9 mouse cellular contexts compared by ENCODE assay signal in the genomic region with DNA sequence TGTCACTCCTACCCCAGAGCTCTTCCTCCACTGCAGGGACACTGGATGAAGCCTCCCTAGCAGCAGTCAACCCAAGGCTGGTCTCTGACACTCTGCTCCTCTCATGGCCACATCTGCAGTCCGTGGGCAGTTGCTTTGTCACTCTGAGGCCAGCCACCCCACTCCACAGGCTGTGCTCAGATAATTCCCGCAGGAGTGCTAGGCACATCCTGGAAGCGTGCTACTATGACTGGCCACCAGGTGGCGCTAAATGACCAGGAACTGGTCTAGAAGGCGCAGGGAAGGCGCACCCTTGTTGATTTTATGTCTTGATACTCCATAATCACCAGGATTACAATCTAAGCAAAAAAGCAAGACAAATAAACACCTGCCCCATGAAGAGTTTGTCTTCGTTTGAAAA.
DNase-seq lines count a peak whose midpoint lies in the region; ATAC-seq lines count a peak whose summit lies in the region.
"Had no signal": no experiment of that assay in that cellular context is flagged by ENCODE, and none has a peak within 500 bp of the region (broad histone marks: within the 10 kb centered on the region; RNA-seq: fewer than 3 reads in every experiment).

No protein-coding gene starts in this region.

- H3K4me1 ChIP-seq in forebrain, embryonic 11.5 days (replicated peaks; ENCODE audit: control insufficient read depth, insufficient read depth, low read length): peaks cover 10% of the 10 kb centered on the region
- H3K4me1 ChIP-seq in hindbrain, embryonic 10.5 days (replicated peaks): peaks cover 32% of the 10 kb centered on the region
- H3K4me1 ChIP-seq: limb, embryonic 15.5 days had no signal

- no peaks in the 10 kb centered on the region for H3K9me3 ChIP-seq in forebrain, embryonic 11.5 days (ENCODE audit: control insufficient read depth, low read length)
- H3K9me3 ChIP-seq in hindbrain, embryonic 10.5 days: no peaks in the 10 kb centered on the region
- H3K9me3 ChIP-seq: limb, embryonic 15.5 days had no signal

- no peaks in the 10 kb centered on the region for H3K36me3 ChIP-seq in forebrain, embryonic 11.5 days (ENCODE audit: control insufficient read depth, insufficient read depth, low read length)
- H3K36me3 ChIP-seq in hindbrain, embryonic 10.5 days: no peaks in the 10 kb centered on the region
- H3K36me3 ChIP-seq: limb, embryonic 15.5 days had no signal

- DNase-seq in NIH3T3 (ENCODE audit: low read depth): peak; percentile 90
- peak; percentile 38 for DNase-seq in c-Kit-positive CD71-positive TER-119-positive erythroid progenitor cells, embryonic 14.5 days (ENCODE audit: low spot score)
- peak; percentile 91 for DNase-seq in forebrain, embryonic 11.5 days (ENCODE audit: low spot score)
- DNase-seq in hindbrain, embryonic 10.5 days (ENCODE audit: low spot score): peak; percentile 83
- DNase-seq in layer of hippocampus, adult 9-10 months (ENCODE audit: low spot score): peak; percentile 85
- peak; percentile 90 for DNase-seq in lung, postnatal 36 days
- peak; percentile 88 to 93 for DNase-seq in right cerebral cortex, postnatal 10 days (ENCODE audit: low spot score in 2 of 2)
- peak; percentile 86 for DNase-seq in urinary bladder, postnatal 25 days (ENCODE audit: low spot score)

- WGBS in forebrain, embryonic 11.5 days: 3% methylated on average over 7 of the region's 7 CpGs
- 5% methylated on average over 7 of the region's 7 CpGs for WGBS in hindbrain, embryonic 10.5 days

- H3K27me3 ChIP-seq in forebrain, embryonic 11.5 days (ENCODE audit: control insufficient read depth, insufficient read depth, low read length): no peaks in the 10 kb centered on the region
- H3K27me3 ChIP-seq in hindbrain, embryonic 10.5 days (ENCODE audit: insufficient read depth, poor library complexity, severe bottlenecking): peaks cover 31% of the 10 kb centered on the region

- no peak overlapping the region for H3K4me2 ChIP-seq in forebrain, embryonic 11.5 days (ENCODE audit: low read depth, low read length, severe bottlenecking)
- H3K4me2 ChIP-seq: limb, embryonic 15.5 days had no signal

- no peak overlapping the region for H3K4me3 ChIP-seq in forebrain, embryonic 11.5 days (ENCODE audit: low read depth, low read length)
- H3K4me3 ChIP-seq in hindbrain, embryonic 10.5 days: no peak overlapping the region
- H3K4me3 ChIP-seq: limb, embryonic 15.5 days had no signal

- ATAC-seq in forebrain, embryonic 11.5 days (replicated peaks; ENCODE audit: low FRiP score): no peak

- no peak overlapping the region for H3K9ac ChIP-seq in forebrain, embryonic 11.5 days (ENCODE audit: low read length)
- H3K9ac ChIP-seq: limb, embryonic 15.5 days had no signal

- no peak overlapping the region for H3K27ac ChIP-seq in forebrain, embryonic 11.5 days (ENCODE audit: low read depth, low read length)
- no peak overlapping the region for H3K27ac ChIP-seq in hindbrain, embryonic 10.5 days
- H3K27ac ChIP-seq: limb, embryonic 15.5 days had no signal

Comparison
In these comparisons a context has a peak if more than half of its experiments do, and no peak if none do; other contexts are left out.
1. DNase-seq: peak in every context shown above with its lines; median percentile 91 in forebrain, embryonic 11.5 days; 90 in right cerebral cortex, postnatal 10 days; 90 in NIH3T3; 90 in lung, postnatal 36 days; 86 in urinary bladder, postnatal 25 days; 85 in layer of hippocampus, adult 9-10 months; 83 in hindbrain, embryonic 10.5 days; 38 in c-Kit-positive CD71-positive TER-119-positive erythroid progenitor cells, embryonic 14.5 days.